Mouse (Mus musculus) midbrain, embryonic 12.5 days (tissue): ENCODE results near the gene Snx12. TPM values are rescaled to one million over a fixed set of nuclear protein-coding genes. Genes with fewer than 3 reads are reported as not detected.

Experiments
- ATAC-seq: fragments of 200-750 bp; cut with Nextera tagmentation; 2 replicates; pipeline ENCODE4 v1.8.0; 2017; ENCODE audit warnings: low read depth, moderate TSS enrichment, moderate library complexity; ENCODE audit not compliant: low FRiP score
- H3K27ac ChIP-seq: fragments of 300-500 bp; sonication (generic); replicated peaks from 2 replicates; pipeline ENCODE4 v1.5.1; 2016; ENCODE audit warnings: mild to moderate bottlenecking
- H3K27me3 ChIP-seq: fragments of 300-500 bp; sonication (generic); 2 replicates; pipeline ENCODE4 v1.6.1; 2016; ENCODE audit warnings: mild to moderate bottlenecking
- H3K36me3 ChIP-seq: fragments of 300-500 bp; sonication (generic); 2 replicates; pipeline ENCODE4 v1.6.1; 2016
- H3K4me1 ChIP-seq: fragments of 300-500 bp; sonication (generic); 2 replicates; pipeline ENCODE4 v1.6.1; 2016
- H3K4me2 ChIP-seq: fragments of 300-500 bp; sonication (generic); replicated peaks from 2 replicates; pipeline ENCODE4 v1.6.1; 2016; ENCODE audit warnings: mild to moderate bottlenecking, moderate library complexity
- H3K4me3 ChIP-seq: fragments of 300-500 bp; sonication (generic); 2 replicates; pipeline ENCODE4 v1.5.1; 2016; ENCODE audit warnings: mild to moderate bottlenecking
- H3K9ac ChIP-seq: fragments of 300-500 bp; sonication (generic); replicated peaks from 2 replicates; pipeline ENCODE4 v1.6.1; 2016; ENCODE audit warnings: mild to moderate bottlenecking, moderate library complexity
- H3K9me3 ChIP-seq: fragments of 300-500 bp; sonication (generic); 2 replicates; pipeline ENCODE4 v1.6.1; 2016; ENCODE audit warnings: mild to moderate bottlenecking
- WGBS: fragments of 180-500 bp; shearing (Covaris S2); methylation state at CpG from one replicate; pipeline ENCODE4 v1.1.7; 2016; 5-methylcytosine and 5-hydroxymethylcytosine counted together
- polyA plus RNA-seq: library from polyadenylated mRNA; unstranded; fragments of >200 nt; fragmentation: Nextera tagmentation; extraction: Ambion mirVana; gene quantifications from 2 replicates; pipeline ENCODE4 v1.2.1, GENCODE M21; 2016

Snx12 gene
- 56.8 and 57.2 TPM in 2 replicates for polyA plus RNA-seq

DNA sequence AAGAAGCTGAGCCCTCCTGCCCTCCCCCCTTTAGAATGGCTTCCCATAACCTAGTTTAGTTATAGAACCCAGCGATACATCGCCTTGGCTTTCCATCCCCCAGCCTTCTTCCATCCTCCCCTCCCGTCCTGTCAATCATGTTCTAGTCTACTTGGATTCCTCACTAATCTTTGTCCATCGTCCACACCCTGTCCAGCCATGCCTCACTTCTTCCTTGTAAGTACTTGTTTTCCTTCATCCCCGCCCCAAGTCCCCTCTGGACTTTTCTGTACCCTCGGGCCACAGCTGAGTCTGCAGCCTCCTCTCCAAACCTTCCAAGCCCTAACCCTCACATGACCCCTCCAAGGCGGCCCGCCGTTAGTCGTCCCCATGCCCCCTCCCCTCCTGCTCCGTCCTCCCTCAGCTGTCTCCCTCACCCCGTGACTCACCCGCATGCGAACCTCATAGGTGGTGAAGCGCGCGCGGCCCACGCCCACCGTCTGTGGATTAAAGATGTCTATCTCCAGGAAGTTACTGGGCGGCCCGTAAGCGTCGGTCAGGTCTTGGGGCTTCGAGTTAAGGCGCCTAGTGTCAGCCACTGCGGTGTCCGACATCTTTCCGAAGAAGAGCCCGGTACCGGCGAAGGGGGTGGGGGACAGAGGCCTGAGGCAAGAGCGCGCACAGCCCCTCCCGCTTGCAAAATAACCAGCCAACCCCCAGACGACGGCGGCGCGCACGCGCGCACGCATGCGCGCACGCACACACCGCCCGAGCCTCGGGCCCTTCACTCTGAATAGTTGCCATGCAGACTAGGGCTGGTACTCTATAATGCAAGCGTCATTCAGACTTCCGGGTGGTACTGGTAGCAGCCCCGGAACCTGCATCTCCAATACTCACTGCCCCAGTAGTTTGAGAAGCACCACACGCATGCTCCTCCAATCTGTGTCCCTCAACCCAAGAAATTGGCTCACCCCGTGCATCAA lies at the start of gene Snx12:
Snx12 (minus strand) TSS at position 730 of the 962 bp plus-strand sequence.
- Histone ChIP-seq H3K4me1 (0 out of 2 replicates have a peak, but pooled peaks cover 6% of the 10 kb centered on the region), H3K27ac (peak within 1 kb of the TSS; percentile 76), H3K4me3 (peak within 1 kb of the TSS; percentile 55), H3K4me2 (peak within 1 kb of the TSS; percentile 56), H3K9me3 (no peaks in the 10 kb centered on the region), H3K27me3 (peaks cover 12% of the 10 kb centered on the region; the same call in 1 of the 2 replicates), H3K9ac (peak within 1 kb of the TSS; percentile 57), H3K36me3 (no peaks in the 10 kb centered on the region)
- peak; percentile 97 for ATAC-seq
- WGBS, result 20% methylated on average over 55 of the region's 55 CpGs

GRCm38 (mm10) chrX:101268755-101269124 lies 46.4 kb upstream of the Snx12 start, which contains the start of gene Gm20489:
TSS of gene Gm20489 (minus strand) at chrX:101269023.
- Histone ChIP-seq H3K27me3 (no peaks in the 10 kb centered on the region; the same call in 1 of the 2 replicates), H3K4me1 (no peaks in the 10 kb centered on the region), H3K4me3 (no peak within 1 kb of the TSS), H3K9me3 (no peaks in the 10 kb centered on the region), H3K9ac (no peak within 1 kb of the TSS), H3K36me3 (no peaks in the 10 kb centered on the region), H3K4me2 (no peak within 1 kb of the TSS), H3K27ac (no peak within 1 kb of the TSS)
- no peak for ATAC-seq
- WGBS, result 65% methylated on average over 3 of the region's 3 CpGs

GRCm38 (mm10) chrX:101268025-101268754 lies 45.8 kb upstream of the Snx12 start, which contains the start of gene Il2rg:
TSS of gene Il2rg (minus strand) at chrX:101268255.
- WGBS, result 82% methylated on average over 5 of the region's 5 CpGs
- H3K9me3 ChIP-seq, result no peaks in the 10 kb centered on the region
- no peak for ATAC-seq
- H3K4me2 ChIP-seq, result no peak within 1 kb of the TSS
- H3K4me3 ChIP-seq, result no peak within 1 kb of the TSS
- H3K36me3 ChIP-seq, result no peaks in the 10 kb centered on the region
- no peaks in the 10 kb centered on the region; the same call in 1 of the 2 replicates for H3K27me3 ChIP-seq
- H3K9ac ChIP-seq, result no peak within 1 kb of the TSS
- H3K27ac ChIP-seq, result no peak within 1 kb of the TSS
- no peaks in the 10 kb centered on the region for H3K4me1 ChIP-seq

- no peak overlapping the region for H3K4me3 ChIP-seq
- H3K9ac ChIP-seq, result no peak overlapping the region
- H3K4me2 ChIP-seq, result no peak overlapping the region
- no peak overlapping the region for H3K27ac ChIP-seq
- H3K36me3 ChIP-seq, result no peaks in the 10 kb centered on the region
- no peaks in the 10 kb centered on the region for H3K9me3 ChIP-seq
- no peaks in the 10 kb centered on the region for H3K4me1 ChIP-seq
- WGBS, result 95% methylated on average over 6 of the region's 6 CpGs
- no peaks in the 10 kb centered on the region; the same call in 1 of the 2 replicates for H3K27me3 ChIP-seq
- no peak for ATAC-seq
Measured at GRCm38 (mm10) chrX:101266631-101267030, 44.3 kb upstream of the Snx12 start.

GRCm38 (mm10) chrX:101263892-101264291 lies 41.5 kb upstream of the Snx12 start, which contains the start of gene Gm614:
TSS of gene Gm614 (minus strand) at chrX:101263992.
- H3K9me3 ChIP-seq, result no peaks in the 10 kb centered on the region
- H3K4me3 ChIP-seq, result no peak within 1 kb of the TSS
- no peak within 1 kb of the TSS for H3K4me2 ChIP-seq
- H3K9ac ChIP-seq, result no peak within 1 kb of the TSS
- no peak for ATAC-seq
- H3K36me3 ChIP-seq, result no peaks in the 10 kb centered on the region
- peaks cover 10% of the 10 kb centered on the region for H3K4me1 ChIP-seq
- WGBS, result 92% methylated on average over 1 of the region's 1 CpGs
- H3K27me3 ChIP-seq, result peaks cover under 1% of the 10 kb centered on the region
- no peak within 1 kb of the TSS for H3K27ac ChIP-seq

- H3K36me3 ChIP-seq, result no peaks in the 10 kb centered on the region
- peaks cover 4% of the 10 kb centered on the region; the same call in 1 of the 2 replicates for H3K27me3 ChIP-seq
- no peaks in the 10 kb centered on the region for H3K9me3 ChIP-seq
- H3K4me1 ChIP-seq, result peaks cover 10% of the 10 kb centered on the region
- H3K4me2 ChIP-seq, result 0 out of 2 replicates have a peak overlapping the region, but pooled peaks have one; percentile 7
- 24% methylated on average over 11 of the region's 13 CpGs for WGBS
- H3K9ac ChIP-seq, result no peak overlapping the region
- peak overlapping the region; percentile 70 for H3K27ac ChIP-seq
- ATAC-seq, result peak; percentile 74
- H3K4me3 ChIP-seq, result no peak overlapping the region
Measured at GRCm38 (mm10) chrX:101260441-101261325, 38.3 kb upstream of the Snx12 start.

DNA sequence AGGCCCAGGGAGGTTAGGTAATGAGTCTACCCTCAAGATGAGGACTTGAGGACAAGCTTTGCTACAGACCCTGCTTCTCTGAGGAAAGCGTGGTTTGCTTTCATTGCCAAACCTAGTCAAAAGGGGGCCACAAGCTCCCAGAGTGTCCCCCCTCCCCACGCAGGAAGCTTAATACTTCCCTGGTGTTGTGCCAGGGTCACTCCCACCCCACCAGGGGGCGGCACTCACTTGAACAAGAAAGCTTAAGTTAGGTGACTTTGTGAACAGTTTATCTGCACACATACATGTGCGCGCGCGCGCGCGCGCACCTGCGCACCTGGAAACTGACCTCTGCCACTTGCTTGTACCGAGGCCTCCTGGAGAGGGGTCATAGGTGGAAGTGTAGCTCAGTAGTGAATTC lies 34.2 kb upstream of the Snx12 start:
- H3K36me3 ChIP-seq, result no peaks in the 10 kb centered on the region
- 85% methylated on average over 13 of the region's 13 CpGs for WGBS
- H3K4me1 ChIP-seq, result peaks cover 10% of the 10 kb centered on the region
- ATAC-seq, result no peak
- peaks cover 4% of the 10 kb centered on the region; the same call in 1 of the 2 replicates for H3K27me3 ChIP-seq
- H3K4me3 ChIP-seq, result no peak overlapping the region
- H3K9me3 ChIP-seq, result no peaks in the 10 kb centered on the region
- no peak overlapping the region for H3K27ac ChIP-seq
- no peak overlapping the region for H3K4me2 ChIP-seq
- H3K9ac ChIP-seq, result no peak overlapping the region

DNA sequence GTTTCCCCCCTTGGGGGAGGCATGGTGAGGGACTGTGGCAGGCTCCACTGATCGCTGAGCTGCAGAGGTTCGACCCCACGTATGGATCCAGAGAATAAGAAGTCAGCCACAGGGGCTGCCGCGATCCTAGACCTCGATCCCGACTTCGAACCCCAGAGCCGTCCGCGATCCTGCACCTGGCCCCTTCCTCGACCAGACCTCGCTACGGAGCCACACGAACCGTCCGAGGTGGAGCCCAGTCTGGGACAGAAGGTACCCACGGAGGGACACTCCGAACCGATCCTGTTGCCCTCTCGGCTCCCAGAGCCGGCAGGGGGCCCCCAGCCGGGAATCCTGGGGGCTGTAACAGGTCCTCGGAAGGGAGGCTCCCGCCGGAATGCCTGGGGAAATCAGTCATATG lies 32.4 kb upstream of the Snx12 start:
- WGBS, result 28% methylated on average over 26 of the region's 26 CpGs
- H3K9ac ChIP-seq, result peak overlapping the region; percentile 52

DNA sequence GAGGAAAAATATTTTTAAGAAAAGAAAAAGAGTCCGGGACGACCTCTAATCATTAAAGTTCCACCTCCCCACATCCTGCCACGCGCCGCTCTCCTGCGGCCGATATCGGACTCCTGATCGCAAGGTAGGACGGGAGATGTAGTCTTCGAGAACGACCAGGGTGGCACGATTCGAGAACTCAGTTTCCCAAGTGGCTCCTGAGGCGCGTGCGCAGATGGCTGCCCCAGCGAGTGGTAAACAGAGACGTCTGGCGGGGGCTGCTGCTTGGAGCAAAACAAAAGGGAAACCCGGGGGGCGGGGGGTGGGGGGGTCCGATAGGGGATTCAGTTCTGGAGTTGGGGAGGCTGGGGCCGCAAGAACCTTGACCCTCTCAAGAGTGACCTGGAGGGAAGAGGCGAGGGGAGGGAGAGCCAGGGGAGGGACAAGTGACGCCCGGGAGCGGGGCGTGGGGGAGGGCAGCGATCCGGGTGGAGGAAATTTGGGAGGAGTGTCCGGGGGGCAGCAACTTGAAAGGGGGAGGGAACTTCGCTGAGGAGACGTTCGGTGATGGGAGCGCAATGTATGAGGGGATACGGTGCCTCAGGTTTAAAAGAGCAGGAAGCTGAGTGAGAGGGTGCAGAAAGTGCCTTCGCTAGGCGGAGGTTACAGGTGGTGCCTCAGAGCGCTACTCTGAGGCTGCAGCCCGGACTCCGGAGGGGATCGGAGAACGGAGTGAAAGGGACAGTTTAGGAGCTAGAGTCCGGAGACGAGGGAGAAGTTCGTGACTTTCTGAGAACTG lies 31.8 kb upstream of the Snx12 start, which contains the start of gene Foxo4:
Foxo4 (plus strand) TSS at position 577 of the 778 bp plus-strand sequence.
- H3K36me3 ChIP-seq, result no peaks in the 10 kb centered on the region
- peak; percentile 93 for ATAC-seq
- no peaks in the 10 kb centered on the region for H3K4me1 ChIP-seq
- no peak within 1 kb of the TSS for H3K27ac ChIP-seq
- H3K9me3 ChIP-seq, result no peaks in the 10 kb centered on the region
- peak within 1 kb of the TSS; percentile 71 for H3K4me2 ChIP-seq
- 29% methylated on average over 44 of the region's 47 CpGs for WGBS
- peaks cover 4% of the 10 kb centered on the region; the same call in 1 of the 2 replicates for H3K27me3 ChIP-seq
- peak within 1 kb of the TSS; percentile 53 for H3K4me3 ChIP-seq
- H3K9ac ChIP-seq, result peak within 1 kb of the TSS; percentile 52

More for the DNA sequence above, 32.4 kb upstream of the Snx12 start:
- Histone ChIP-seq H3K9me3 (no peaks in the 10 kb centered on the region), H3K4me1 (no peaks in the 10 kb centered on the region), H3K36me3 (no peaks in the 10 kb centered on the region), H3K27ac (no peak overlapping the region), H3K4me3 (peak overlapping the region; percentile 53), H3K27me3 (peaks cover 4% of the 10 kb centered on the region; the same call in 1 of the 2 replicates), H3K4me2 (peak overlapping the region; percentile 71)
- no peak; the same call in 1 of the 2 replicates for ATAC-seq

GRCm38 (mm10) chrX:101245011-101245410 lies 22.6 kb upstream of the Snx12 start:
- ATAC-seq, result no peak
- H3K27ac ChIP-seq, result no peak overlapping the region
- H3K4me3 ChIP-seq, result no peak overlapping the region
- no peaks in the 10 kb centered on the region for H3K9me3 ChIP-seq
- no peak overlapping the region for H3K9ac ChIP-seq
- H3K4me1 ChIP-seq, result no peaks in the 10 kb centered on the region
- peaks cover 5% of the 10 kb centered on the region; the same call in 1 of the 2 replicates for H3K27me3 ChIP-seq
- no peaks in the 10 kb centered on the region for H3K36me3 ChIP-seq
- H3K4me2 ChIP-seq, result no peak overlapping the region
- 29% methylated on average over 1 of the region's 1 CpGs for WGBS
